Mouse (Mus musculus) lung, adult 2 months (tissue): ENCODE data around the gene Pitpnm3. TPM values are rescaled to one million over a fixed set of nuclear protein-coding genes. Genes with fewer than 3 reads are reported as not detected.

Source experiments
- DNase-seq: peaks from one replicate; pipeline ENCODE4 v3.0.0; 2022
- H3K4me1 ChIP-seq: fragments of 200-500 bp; 2 replicates; pipeline ENCODE4 v1.6.1; 2011; ENCODE audit warnings: low read length; ENCODE audit not compliant: control insufficient read depth, insufficient read depth
- H3K4me3 ChIP-seq: fragments of 200-500 bp; replicated peaks from 2 replicates; pipeline ENCODE3; 2011; ENCODE audit warnings: low read depth, mild to moderate bottlenecking, control low read depth, low read length; ENCODE audit errors: extremely low read depth
- CTCF ChIP-seq: fragments of 200-500 bp; IDR thresholded peaks from 2 replicates; pipeline ENCODE4 v1.5.1; 2011; ENCODE audit warnings: mild to moderate bottlenecking, low read length, control low read depth; ENCODE audit not compliant: insufficient read depth
- POLR2A ChIP-seq: fragments of 200-500 bp; IDR thresholded peaks from 2 replicates; pipeline ENCODE4 v1.6.1; 2011; ENCODE audit warnings: low read depth, mild to moderate bottlenecking, control low read depth, low read length, borderline replicate concordance; ENCODE audit errors: extremely low read depth
- WGBS: fragments of 180-500 bp; shearing (Covaris S2); methylation state at CpG from one replicate; pipeline ENCODE4 v1.1.7; 2018; 5-methylcytosine and 5-hydroxymethylcytosine counted together
- polyA plus RNA-seq: library from polyadenylated mRNA; depleted of rRNA; stranded (reverse); fragments of >200 nt; gene quantifications from 2 replicates; pipeline ENCODE4 v1.2.3, GENCODE M21; 2012; rRNA removed

The Pitpnm3 gene
- polyA plus RNA-seq, 1 experiment = 30.0 TPM

- no peak overlapping the region for H3K4me3 ChIP-seq
- no peak for TF ChIP-seq CTCF
- no peak for TF ChIP-seq POLR2A
- peaks cover 7% of the 10 kb centered on the region for H3K4me1 ChIP-seq
- no peak for DNase-seq
- WGBS = 81% methylated on average over 6 of the region's 6 CpGs
Observed at GRCm38 (mm10) chr11:72000194-72000593, 135.4 kb downstream of the Pitpnm3 start.

Other genes with a start within 250 kb of the Pitpnm3 start
- 0.08 and 0.11 TPM in 2 replicates for gene Aipl1, start 98.3 kb downstream of the Pitpnm3 start, polyA plus RNA-seq
- gene Pimreg, start 93.7 kb downstream of the Pitpnm3 start, polyA plus RNA-seq = 1.2 and 1.8 TPM in 2 replicates
- gene Gm43951, start 71.1 kb upstream of the Pitpnm3 start, polyA plus RNA-seq = 0.20 and 0.32 TPM in 2 replicates
- gene 4933427D14Rik, start 71.7 kb upstream of the Pitpnm3 start, polyA plus RNA-seq = 4.1 and 5.1 TPM in 2 replicates
- 36.0 and 53.8 TPM in 2 replicates for gene Txndc17, start 71.8 kb upstream of the Pitpnm3 start, polyA plus RNA-seq
- 7.5 and 9.5 TPM in 2 replicates for gene Med31, start 79.8 kb upstream of the Pitpnm3 start, polyA plus RNA-seq
- not detected in 2 replicates for gene Slc13a5, start 131.4 kb upstream of the Pitpnm3 start, polyA plus RNA-seq
- gene Xaf1, start 165.9 kb upstream of the Pitpnm3 start, polyA plus RNA-seq = 28.2 and 55.3 TPM in 2 replicates
- 0.12 and 0.31 TPM in 2 replicates for gene Fbxo39, start 178.7 kb upstream of the Pitpnm3 start, polyA plus RNA-seq
- gene Tekt1, start 226.7 kb upstream of the Pitpnm3 start, polyA plus RNA-seq = 4.8 and 8.3 TPM in 2 replicates